Mouse (Mus musculus): ENCODE results near the gene Gm20388.

DNA sequence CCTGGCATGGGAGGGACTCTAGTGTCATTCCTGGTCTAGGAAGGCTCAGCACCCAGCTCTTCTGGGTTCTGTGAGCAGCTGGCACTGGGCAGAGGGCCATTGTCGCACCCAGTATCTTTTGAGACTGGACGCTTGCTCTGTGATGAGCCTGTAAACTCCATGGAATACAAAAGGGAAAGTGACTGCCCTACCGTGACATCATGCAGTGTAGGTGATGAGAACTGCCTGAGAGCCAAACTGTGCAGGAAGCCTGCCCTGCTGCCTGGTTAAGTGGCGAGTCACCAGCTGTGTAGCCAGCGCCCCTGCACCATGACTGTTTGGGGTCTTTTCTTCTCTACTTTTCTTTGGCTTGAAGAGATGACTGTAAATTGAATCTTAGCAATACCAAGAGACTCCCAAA, 2191.2 kb downstream of the Gm20388 start:
- no peak for TF ChIP-seq CTCF (IDR thresholded peaks at IDR 0.05; ENCODE audit: low read depth, low read length)
- no peak for TF ChIP-seq EP300 (IDR thresholded peaks at IDR 0.05; ENCODE audit: insufficient read depth, low read depth, low read length)
- TF ChIP-seq POLR2A (IDR thresholded peaks at IDR 0.05; ENCODE audit: insufficient read depth, low read length), result no peak

All from ES-Bruce4 (cell line).